ENCODE assay signal across 20 mouse cellular contexts in the genomic region with DNA sequence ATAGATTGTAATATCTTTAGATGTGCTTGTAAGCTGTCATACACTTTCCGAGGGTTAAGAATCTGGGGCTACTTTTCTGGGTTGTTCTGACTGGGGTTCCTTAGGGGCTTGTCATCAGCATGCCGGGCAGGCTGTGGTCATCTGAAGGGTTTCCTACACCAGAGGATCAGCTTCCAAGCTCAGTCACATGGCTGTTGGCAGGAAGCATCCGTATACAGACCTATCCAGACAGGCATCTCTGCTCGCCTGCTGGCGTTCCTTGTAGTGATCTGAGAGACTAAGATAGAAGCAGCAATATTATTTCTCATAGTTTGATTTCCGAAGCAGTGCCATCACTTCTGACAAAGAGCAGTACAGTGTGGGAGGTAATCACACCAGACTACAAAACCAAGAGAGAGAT. TPM values are rescaled to one million over a fixed set of nuclear protein-coding genes. Genes with fewer than 3 reads are reported as not detected.
DNase-seq lines count a peak whose midpoint lies in the region; ATAC-seq and TF ChIP-seq lines count a peak whose summit lies in the region.
"Had no signal": no experiment of that assay in that cellular context is flagged by ENCODE, and none has a peak within 500 bp of the region (broad histone marks: within the 10 kb centered on the region; RNA-seq: fewer than 3 reads in every experiment).

No protein-coding gene starts in this region.

- no peak for TF ChIP-seq CTCF in heart, adult 2 months (IDR thresholded peaks at IDR 0.05)

- peak overlapping the region; percentile 17; the same call in 1 of the 2 replicates for H3K4me3 ChIP-seq in heart, adult 2 months
- H3K4me3 ChIP-seq in brown adipose tissue, adult 24 weeks (ENCODE audit: insufficient read depth, low read depth, low read length), result peak overlapping the region; percentile 27
- H3K4me3 ChIP-seq in forebrain, embryonic 11.5 days (ENCODE audit: low read depth, low read length), result no peak overlapping the region
- H3K4me3 ChIP-seq: liver, embryonic 15.5 days; midbrain, embryonic 13.5 days had no signal

- H3K79me2 ChIP-seq in heart, adult 2 months (replicated peaks; ENCODE audit: control insufficient read depth, insufficient read depth, low read length), result peaks cover 4% of the 10 kb centered on the region

- H3K4me1 ChIP-seq in heart, adult 2 months (ENCODE audit: control insufficient read depth, insufficient read depth, low read length), result peaks cover 5% of the 10 kb centered on the region
- peaks cover 10% of the 10 kb centered on the region; the same call in 1 of the 2 replicates for H3K4me1 ChIP-seq in brown adipose tissue, adult 24 weeks (ENCODE audit: control insufficient read depth, insufficient read depth, insufficient read length, low read length)
- H3K4me1 ChIP-seq in forebrain, embryonic 11.5 days (replicated peaks; ENCODE audit: control insufficient read depth, insufficient read depth, low read length), result peaks cover 5% of the 10 kb centered on the region; the same call in 1 of the 2 replicates

- no peaks in the 10 kb centered on the region for H3K27me3 ChIP-seq in heart, adult 2 months (ENCODE audit: control insufficient read depth, insufficient read depth, low read length)
- no peaks in the 10 kb centered on the region for H3K27me3 ChIP-seq in forebrain, embryonic 11.5 days (ENCODE audit: control insufficient read depth, insufficient read depth, low read length)
- H3K27me3 ChIP-seq: CH12.LX; liver, embryonic 15.5 days; midbrain, embryonic 13.5 days had no signal

- no peak for ATAC-seq in forebrain, embryonic 11.5 days (replicated peaks; ENCODE audit: low FRiP score)
- ATAC-seq: forebrain, postnatal 0 days; hindbrain, embryonic 16.5 days; midbrain, embryonic 13.5 days had no signal

- peaks cover 22% of the 10 kb centered on the region for H3K36me3 ChIP-seq in heart, adult 2 months (ENCODE audit: control insufficient read depth, insufficient read depth, low read length)
- H3K36me3 ChIP-seq in forebrain, embryonic 11.5 days (ENCODE audit: control insufficient read depth, insufficient read depth, low read length), result no peaks in the 10 kb centered on the region
- H3K36me3 ChIP-seq: midbrain, embryonic 13.5 days had no signal

- no peak overlapping the region for H3K9ac ChIP-seq in heart, adult 2 months (ENCODE audit: low read depth, low read length)
- no peak overlapping the region for H3K9ac ChIP-seq in forebrain, embryonic 11.5 days (ENCODE audit: low read length)
- H3K9ac ChIP-seq: forebrain, postnatal 0 days; liver, embryonic 15.5 days; midbrain, embryonic 13.5 days had no signal

- intact Hi-C loops in heart, adult 2 months (cut with DNase I), result loop anchor here (5.0 kb wide), 1 partner anchor 73 kb away; a partner anchor contains a TSS
- intact Hi-C loops in heart, postnatal 25 days (cut with DNase I), result no loop called here

- WGBS in heart, adult 2 months, result 29% methylated on average over 6 of the region's 6 CpGs
- WGBS in forebrain, embryonic 11.5 days, result 87% methylated on average over 6 of the region's 6 CpGs

- no peak overlapping the region for H3K4me2 ChIP-seq in forebrain, embryonic 11.5 days (ENCODE audit: low read depth, low read length, severe bottlenecking)
- H3K4me2 ChIP-seq: liver, embryonic 15.5 days; midbrain, embryonic 13.5 days had no signal

- H3K27ac ChIP-seq in heart, adult 2 months, result peak overlapping the region; percentile 98
- peak overlapping the region; percentile 74 for H3K27ac ChIP-seq in brown adipose tissue, adult 24 weeks (replicated peaks; ENCODE audit: low read depth, low read length)
- H3K27ac ChIP-seq in forebrain, embryonic 11.5 days (ENCODE audit: low read depth, low read length), result no peak overlapping the region
- H3K27ac ChIP-seq: liver, embryonic 15.5 days; midbrain, embryonic 13.5 days had no signal

- H3K9me3 ChIP-seq in forebrain, embryonic 11.5 days (ENCODE audit: control insufficient read depth, low read length), result no peaks in the 10 kb centered on the region
- H3K9me3 ChIP-seq: liver, embryonic 15.5 days; midbrain, embryonic 13.5 days had no signal

- DNase-seq in heart, adult 2 months, result peak in 1 of 2 experiments; percentile 65
- no peak for DNase-seq in heart, postnatal 25 days (ENCODE audit: low spot score)
- DNase-seq in 416B (ENCODE audit: low read depth), result peak; percentile 21
- peak; percentile 46 for DNase-seq in gastrocnemius, postnatal 25 days
- DNase-seq in kidney, adult 18-20 months, result no peak
- DNase-seq in forebrain, embryonic 11.5 days (ENCODE audit: low spot score), result no peak
- DNase-seq in B cell, adult 2 months, result no peak
- DNase-seq: forebrain, postnatal 0 days; lung, postnatal 4 days had no signal

- no peak for TF ChIP-seq EP300 in heart, adult 2 months (IDR thresholded peaks at IDR 0.05; ENCODE audit: insufficient read depth, low read depth, low read length)

- no peak for TF ChIP-seq POLR2A in heart, adult 2 months (IDR thresholded peaks at IDR 0.05; ENCODE audit: insufficient read depth, low read depth, low read length)

RNA-seq across cellular contexts. Expression of a gene that starts 4.6 kb away (rescaled TPM):
- total RNA-seq in heart, adult 2 months (2021), result 1,000 to 10,000 TPM; 1,981 to 2,338 TPM
- polyA plus RNA-seq in heart, adult 2 months (2012; rRNA removed), result 1,187 and 1,731 TPM in 2 replicates
- total RNA-seq in heart, postnatal 25 days (2021), result 1,000 to 10,000 TPM; 1,651 to 1,795 TPM
- 4,023 and 4,386 TPM in 2 replicates for polyA plus RNA-seq in brown adipose tissue, adult 24 weeks (2012; ENCODE audit: insufficient read depth, insufficient read length, missing spikeins)
- total RNA-seq in gastrocnemius, postnatal 25 days (2021), result 100 to 1,000 TPM; 301 to 366 TPM
- polyA plus RNA-seq in forebrain, embryonic 11.5 days (2014; fragmentation: Nextera tagmentation; extraction: Ambion mirVana), result 105 and 108 TPM in 2 replicates

RNA-seq across cellular contexts. Expression of a gene that starts 4.6 kb away (rescaled TPM):
- 1,000 to 10,000 TPM; 1,174 to 1,333 TPM for total RNA-seq in heart, adult 2 months (2021)
- 367 and 592 TPM in 2 replicates for polyA plus RNA-seq in heart, adult 2 months (2012; rRNA removed)
- total RNA-seq in heart, postnatal 25 days (2021), result 1,000 to 10,000 TPM; 1,064 to 1,096 TPM
- polyA plus RNA-seq in brown adipose tissue, adult 24 weeks (2012; ENCODE audit: insufficient read depth, insufficient read length, missing spikeins), result 1,889 and 2,102 TPM in 2 replicates
- total RNA-seq in gastrocnemius, postnatal 25 days (2021), result 100 to 1,000 TPM; 270 to 342 TPM
- 93.1 and 97.4 TPM in 2 replicates for polyA plus RNA-seq in forebrain, embryonic 11.5 days (2014; fragmentation: Nextera tagmentation; extraction: Ambion mirVana)

RNA-seq across cellular contexts. Expression of a gene that starts 45.9 kb away (rescaled TPM):
- under 1 TPM in 1 of 2 experiments, not detected in 1; 0.20 TPM for total RNA-seq in heart, adult 2 months (2021)
- polyA plus RNA-seq in heart, adult 2 months (2012; rRNA removed), result 0.12 and 0.20 TPM in 2 replicates
- total RNA-seq in heart, postnatal 25 days (2021), result under 1 TPM; 0.08 to 0.11 TPM
- not detected in 2 replicates for polyA plus RNA-seq in brown adipose tissue, adult 24 weeks (2012; ENCODE audit: insufficient read depth, insufficient read length, missing spikeins)
- not detected for total RNA-seq in gastrocnemius, postnatal 25 days (2021)
- not detected in 2 replicates for polyA plus RNA-seq in forebrain, embryonic 11.5 days (2014; fragmentation: Nextera tagmentation; extraction: Ambion mirVana)
- total RNA-seq: forebrain, postnatal 0 days; layer of hippocampus, postnatal 10 days had no signal
- polyA plus RNA-seq: forebrain, postnatal 0 days; hindbrain, embryonic 16.5 days; limb, embryonic 11.5 days; liver, embryonic 15.5 days; midbrain, embryonic 13.5 days; neural tube, embryonic 11.5 days had no signal

RNA-seq across cellular contexts. Expression of a gene that starts 53.7 kb away (rescaled TPM):
- not detected for total RNA-seq in heart, adult 2 months (2021)
- polyA plus RNA-seq in heart, adult 2 months (2012; rRNA removed), result not detected in 2 replicates
- not detected for total RNA-seq in heart, postnatal 25 days (2021)
- not detected in 2 replicates for polyA plus RNA-seq in brown adipose tissue, adult 24 weeks (2012; ENCODE audit: insufficient read depth, insufficient read length, missing spikeins)
- total RNA-seq in gastrocnemius, postnatal 25 days (2021), result not detected
- polyA plus RNA-seq in forebrain, embryonic 11.5 days (2014; fragmentation: Nextera tagmentation; extraction: Ambion mirVana), result 3.6 and 4.7 TPM in 2 replicates
- total RNA-seq: CH12.LX; granulocyte monocyte progenitor cell, adult 5-6 weeks had no signal
- polyA plus RNA-seq: kidney, embryonic 14.5 days; limb, embryonic 11.5 days; liver, embryonic 15.5 days; stomach, embryonic 16.5 days had no signal

RNA-seq across cellular contexts. Expression of a gene that starts 54.6 kb away (rescaled TPM):
- under 1 TPM; 0.07 to 0.13 TPM for total RNA-seq in heart, adult 2 months (2021)
- polyA plus RNA-seq in heart, adult 2 months (2012; rRNA removed), result 0.23 and 0.44 TPM in 2 replicates
- total RNA-seq in heart, postnatal 25 days (2021), result under 1 TPM; 0.05 to 0.11 TPM
- polyA plus RNA-seq in brown adipose tissue, adult 24 weeks (2012; ENCODE audit: insufficient read depth, insufficient read length, missing spikeins), result not detected in 2 replicates
- total RNA-seq in gastrocnemius, postnatal 25 days (2021), result not detected
- polyA plus RNA-seq in forebrain, embryonic 11.5 days (2014; fragmentation: Nextera tagmentation; extraction: Ambion mirVana), result 17.2 and 19.8 TPM in 2 replicates
- total RNA-seq: granulocyte monocyte progenitor cell, adult 5-6 weeks had no signal

Comparison
In these comparisons a context has a peak if more than half of its experiments do, and no peak if none do; other contexts are left out.
1. DNase-seq: peak in 416B (single experiment) and gastrocnemius, postnatal 25 days (single experiment); none in heart, postnatal 25 days (single experiment), kidney, adult 18-20 months (single experiment), forebrain, embryonic 11.5 days (single experiment) and B cell, adult 2 months (0 of 2).
2. RNA of a gene that starts 4.6 kb away (total RNA-seq): 1,981 to 2,338 TPM in heart, adult 2 months and 1,651 to 1,795 TPM in heart, postnatal 25 days; 301 to 366 TPM in gastrocnemius, postnatal 25 days; every median in the first group is over 4 times any median in the second.